Mouse (Mus musculus): ENCODE measurements around the gene Supv3l1. TPM values are rescaled to one million over a fixed set of nuclear protein-coding genes. Genes with fewer than 3 reads are reported as not detected.

Supv3l1 gene
- polyA plus RNA-seq, 1 experiment from 2014 or later, result 29.2 TPM

DNA sequence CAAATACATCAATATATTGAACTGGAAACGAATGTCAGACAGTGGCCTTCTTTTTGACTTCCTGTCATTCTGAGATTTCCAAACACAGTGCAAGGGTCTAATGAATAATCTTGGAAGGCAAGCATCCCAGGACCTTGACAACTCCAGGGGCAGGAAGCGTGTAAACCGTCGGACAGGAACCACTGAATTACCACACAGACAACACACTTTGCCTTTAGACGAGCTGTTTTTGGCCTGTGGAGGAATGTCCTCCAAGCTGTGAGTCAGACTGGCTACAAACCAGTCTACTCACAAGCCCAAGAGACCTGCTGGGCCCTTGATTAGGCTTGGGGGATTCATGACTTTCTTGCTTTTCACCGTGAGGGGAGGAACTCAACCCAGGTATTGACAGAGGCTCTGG lies 29.1 kb downstream of the Supv3l1 start:
- Histone ChIP-seq H3K4me1 (ENCODE audit: control insufficient read depth, insufficient read depth, low read length) (peaks cover 8% of the 10 kb centered on the region; the same call in 1 of the 2 replicates), H3K9me3 (replicated peaks; ENCODE audit: control insufficient read depth, low read length) (no peaks in the 10 kb centered on the region), H3K27me3 (ENCODE audit: control insufficient read depth, insufficient read depth, low read length) (no peaks in the 10 kb centered on the region), H3K36me3 (ENCODE audit: control insufficient read depth, insufficient read depth) (no peaks in the 10 kb centered on the region), H3K27ac (ENCODE audit: low read length) (peak overlapping the region; percentile 59; the same call in 1 of the 2 replicates), H3K9ac (ENCODE audit: low read length) (peak overlapping the region; percentile 23; the same call in 1 of the 2 replicates), H3K4me2 (ENCODE audit: low read depth, low read length) (no peak overlapping the region), H3K4me3 (ENCODE audit: low read length) (no peak overlapping the region)
- no peak for ATAC-seq (replicated peaks; ENCODE audit: extremely low read depth, insufficient read depth, low FRiP score)
- WGBS, result 58% methylated on average over 6 of the region's 6 CpGs

DNA sequence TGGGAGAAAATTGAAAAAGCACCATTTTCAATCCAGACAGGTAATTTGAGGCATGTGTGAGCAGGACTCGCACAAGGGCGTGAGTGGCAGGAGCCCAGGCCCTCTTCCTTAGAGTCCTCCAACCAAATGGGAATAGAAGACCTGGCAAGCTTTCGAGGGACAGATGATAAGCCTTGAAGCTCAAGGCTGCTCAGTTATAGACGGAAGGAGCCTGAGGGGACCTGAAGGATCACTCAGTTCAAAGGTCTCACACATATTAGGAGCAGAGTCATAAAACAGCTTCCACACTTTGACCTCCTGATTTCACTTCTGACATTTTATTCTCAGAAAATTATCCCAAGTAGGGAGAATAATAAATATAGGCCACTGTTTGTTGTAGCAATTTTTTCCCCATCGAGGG lies 30.1 kb downstream of the Supv3l1 start:
- Histone ChIP-seq H3K9me3 (replicated peaks; ENCODE audit: control insufficient read depth, low read length) (no peaks in the 10 kb centered on the region), H3K4me2 (ENCODE audit: low read depth, low read length) (no peak overlapping the region), H3K4me1 (ENCODE audit: control insufficient read depth, insufficient read depth, low read length) (peaks cover 7% of the 10 kb centered on the region; the same call in 1 of the 2 replicates), H3K27me3 (ENCODE audit: control insufficient read depth, insufficient read depth, low read length) (no peaks in the 10 kb centered on the region), H3K36me3 (ENCODE audit: control insufficient read depth, insufficient read depth) (no peaks in the 10 kb centered on the region), H3K4me3 (ENCODE audit: low read length) (no peak overlapping the region), H3K9ac (ENCODE audit: low read length) (no peak overlapping the region), H3K27ac (ENCODE audit: low read length) (no peak overlapping the region)
- no peak for ATAC-seq (replicated peaks; ENCODE audit: extremely low read depth, insufficient read depth, low FRiP score)
- 79% methylated on average over 5 of the region's 5 CpGs for WGBS

DNA sequence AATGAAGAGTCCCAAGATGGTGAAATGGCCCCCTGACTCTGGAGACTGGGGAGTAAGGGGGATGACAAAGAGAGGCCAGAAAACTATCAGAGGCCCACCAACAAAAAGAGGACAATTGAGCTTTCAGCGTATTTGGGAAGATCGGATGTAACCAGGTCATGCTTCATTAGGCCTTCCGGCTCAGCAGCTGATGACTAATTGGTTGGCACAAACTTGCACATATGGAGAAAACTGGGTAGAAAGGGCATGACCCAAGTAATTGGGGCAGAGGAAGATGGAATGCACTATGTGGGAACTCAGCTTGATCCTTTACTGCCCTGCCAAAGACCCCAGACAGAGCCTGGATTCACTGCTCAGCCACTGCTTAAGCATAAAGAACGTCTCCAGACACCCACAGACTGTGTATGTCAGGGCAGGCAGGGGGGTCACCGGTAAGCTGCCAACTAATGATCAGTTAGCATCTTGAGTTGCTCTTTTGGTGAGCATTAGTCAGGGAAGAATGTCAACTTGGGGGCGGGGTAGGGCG lies 30.6 kb downstream of the Supv3l1 start:
- Histone ChIP-seq H3K9me3 (replicated peaks; ENCODE audit: control insufficient read depth, low read length) (no peaks in the 10 kb centered on the region), H3K4me1 (ENCODE audit: control insufficient read depth, insufficient read depth, low read length) (peaks cover 7% of the 10 kb centered on the region; the same call in 1 of the 2 replicates), H3K4me3 (ENCODE audit: low read length) (no peak overlapping the region), H3K27ac (ENCODE audit: low read length) (no peak overlapping the region), H3K27me3 (ENCODE audit: control insufficient read depth, insufficient read depth, low read length) (no peaks in the 10 kb centered on the region), H3K4me2 (ENCODE audit: low read depth, low read length) (no peak overlapping the region), H3K36me3 (ENCODE audit: control insufficient read depth, insufficient read depth) (no peaks in the 10 kb centered on the region), H3K9ac (ENCODE audit: low read length) (no peak overlapping the region)
- no peak for ATAC-seq (replicated peaks; ENCODE audit: extremely low read depth, insufficient read depth, low FRiP score)
- WGBS, result 82% methylated on average over 7 of the region's 7 CpGs

DNA sequence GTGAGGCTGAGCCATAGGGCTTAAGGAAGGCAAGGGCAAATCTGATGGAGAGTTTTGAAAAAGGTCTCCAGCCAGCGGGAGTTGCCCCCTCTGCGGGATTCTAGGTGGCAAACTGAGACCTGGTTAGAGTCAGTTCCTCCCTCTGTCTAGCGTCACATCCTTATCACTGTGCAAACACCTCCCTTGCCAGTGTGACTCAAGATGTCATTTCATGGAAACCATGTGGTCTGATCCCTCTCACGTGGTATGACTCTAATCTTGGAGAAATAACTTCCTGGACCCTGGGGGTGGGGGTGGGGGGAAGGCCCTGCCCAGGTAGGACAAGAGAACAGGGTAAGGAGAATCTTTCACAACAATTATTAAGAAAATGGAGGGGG lies 35.9 kb downstream of the Supv3l1 start:
- Histone ChIP-seq H3K4me3 (ENCODE audit: low read length) (no peak overlapping the region), H3K9ac (ENCODE audit: low read length) (no peak overlapping the region), H3K27me3 (ENCODE audit: control insufficient read depth, insufficient read depth, low read length) (0 out of 2 replicates have a peak, but pooled peaks cover 2% of the 10 kb centered on the region), H3K4me2 (ENCODE audit: low read depth, low read length) (no peak overlapping the region), H3K9me3 (replicated peaks; ENCODE audit: control insufficient read depth, low read length) (no peaks in the 10 kb centered on the region), H3K27ac (ENCODE audit: low read length) (0 out of 2 replicates have a peak overlapping the region, but pooled peaks have one; percentile 11), H3K36me3 (ENCODE audit: control insufficient read depth, insufficient read depth) (no peaks in the 10 kb centered on the region), H3K4me1 (ENCODE audit: control insufficient read depth, insufficient read depth, low read length) (0 out of 2 replicates have a peak, but pooled peaks cover 4% of the 10 kb centered on the region)
- WGBS, result 9% methylated on average over 4 of the region's 4 CpGs
- peak; percentile 61; the same call in 1 of the 2 replicates for ATAC-seq (replicated peaks; ENCODE audit: extremely low read depth, insufficient read depth, low FRiP score)

DNA sequence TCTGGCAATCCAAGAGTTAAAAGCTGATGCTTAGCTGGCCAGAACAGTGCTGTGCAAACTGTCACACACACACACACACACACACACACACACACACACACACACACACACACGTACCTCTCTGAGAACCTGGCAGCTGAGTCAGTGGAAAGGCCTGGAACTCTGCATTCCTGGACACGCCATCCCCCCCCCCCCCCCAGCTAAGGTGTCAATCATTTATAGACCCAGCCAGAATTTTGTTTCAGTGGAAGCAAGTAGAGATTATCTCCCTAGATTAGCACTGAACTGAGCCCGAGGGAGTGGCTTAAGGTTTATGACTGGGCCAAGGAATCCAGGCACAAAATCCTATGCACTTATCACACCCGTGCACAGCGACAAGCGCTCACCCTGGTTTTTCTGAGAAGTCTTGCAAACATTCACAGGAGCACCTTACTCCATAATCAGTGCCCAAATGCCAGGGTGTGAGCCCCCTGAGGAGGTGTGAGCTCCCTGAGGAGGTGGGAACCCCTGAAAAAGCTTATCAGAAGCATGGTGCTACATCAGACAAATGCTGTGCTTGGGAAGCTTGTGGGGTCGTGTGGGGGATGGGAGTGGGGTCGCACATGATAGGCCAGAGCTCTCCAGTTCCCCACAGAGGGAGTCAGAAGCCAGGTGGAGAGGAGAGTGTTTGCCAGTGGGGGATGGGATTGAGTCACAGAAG lies 36.5 kb downstream of the Supv3l1 start:
- H3K27ac ChIP-seq (ENCODE audit: low read length), result 0 out of 2 replicates have a peak overlapping the region, but pooled peaks have one; percentile 11
- no peaks in the 10 kb centered on the region for H3K36me3 ChIP-seq (ENCODE audit: control insufficient read depth, insufficient read depth)
- H3K4me3 ChIP-seq (ENCODE audit: low read length), result no peak overlapping the region
- H3K4me2 ChIP-seq (ENCODE audit: low read depth, low read length), result no peak overlapping the region
- no peaks in the 10 kb centered on the region for H3K9me3 ChIP-seq (replicated peaks; ENCODE audit: control insufficient read depth, low read length)
- ATAC-seq (replicated peaks; ENCODE audit: extremely low read depth, insufficient read depth, low FRiP score), result no peak
- H3K27me3 ChIP-seq (ENCODE audit: control insufficient read depth, insufficient read depth, low read length), result 0 out of 2 replicates have a peak, but pooled peaks cover 4% of the 10 kb centered on the region
- no peak overlapping the region for H3K9ac ChIP-seq (ENCODE audit: low read length)
- 6% methylated on average over 8 of the region's 8 CpGs for WGBS
- H3K4me1 ChIP-seq (ENCODE audit: control insufficient read depth, insufficient read depth, low read length), result 0 out of 2 replicates have a peak, but pooled peaks cover 4% of the 10 kb centered on the region

DNA sequence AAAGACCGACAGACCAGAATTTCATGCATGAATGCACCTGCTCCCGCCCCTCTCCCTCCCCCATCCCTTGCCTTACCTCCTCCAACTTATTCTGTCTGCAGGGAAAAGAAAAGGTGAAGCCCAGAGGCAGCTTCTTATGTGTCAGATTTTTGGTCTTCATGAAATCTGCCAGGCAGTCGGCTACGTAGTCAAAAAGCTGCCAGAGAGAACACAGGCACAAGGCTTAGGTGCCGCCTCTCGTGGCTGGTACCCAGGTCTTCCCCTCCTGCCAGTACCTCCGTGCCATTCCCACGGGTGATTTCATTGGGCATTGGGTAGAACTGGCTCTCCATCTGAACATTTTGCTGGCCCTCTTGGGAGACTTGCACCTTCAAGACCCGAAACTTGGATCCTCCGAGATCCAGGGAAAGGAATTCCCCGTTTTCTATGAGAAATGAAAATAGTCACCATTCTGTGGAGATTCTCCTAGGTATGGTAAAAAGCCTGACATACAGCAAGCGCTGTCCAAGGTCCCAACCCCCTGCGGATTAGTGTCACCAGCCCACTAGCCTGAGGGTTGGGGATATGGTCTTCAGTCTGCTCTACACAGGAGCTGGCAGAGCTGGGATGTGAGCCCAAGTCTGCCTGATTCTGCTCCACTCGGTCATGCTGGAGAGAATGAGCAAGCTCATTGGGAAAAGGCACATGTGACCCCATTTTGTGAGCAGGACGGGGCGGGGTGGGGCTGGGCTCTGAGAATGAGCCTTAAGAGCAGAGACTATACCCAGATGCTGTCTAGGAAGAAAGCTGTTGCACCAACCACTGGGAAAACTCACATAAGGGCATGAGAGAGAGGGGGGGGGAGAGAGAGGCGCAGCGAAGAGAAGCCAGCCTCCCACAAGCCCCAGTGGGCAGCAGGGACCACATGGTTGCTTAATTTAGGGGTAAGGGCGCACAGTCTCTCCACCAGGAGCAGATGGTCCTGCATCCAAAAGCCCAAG lies 37.8 kb downstream of the Supv3l1 start:
- Histone ChIP-seq H3K27ac (ENCODE audit: low read length) (no peak overlapping the region), H3K4me2 (ENCODE audit: low read depth, low read length) (no peak overlapping the region), H3K9ac (ENCODE audit: low read length) (no peak overlapping the region), H3K9me3 (replicated peaks; ENCODE audit: control insufficient read depth, low read length) (no peaks in the 10 kb centered on the region), H3K4me1 (ENCODE audit: control insufficient read depth, insufficient read depth, low read length) (0 out of 2 replicates have a peak, but pooled peaks cover 4% of the 10 kb centered on the region), H3K36me3 (ENCODE audit: control insufficient read depth, insufficient read depth) (no peaks in the 10 kb centered on the region), H3K4me3 (ENCODE audit: low read length) (no peak overlapping the region), H3K27me3 (ENCODE audit: control insufficient read depth, insufficient read depth, low read length) (0 out of 2 replicates have a peak, but pooled peaks cover 4% of the 10 kb centered on the region)
- ATAC-seq (replicated peaks; ENCODE audit: extremely low read depth, insufficient read depth, low FRiP score), result no peak
- 65% methylated on average over 19 of the region's 19 CpGs for WGBS

DNA sequence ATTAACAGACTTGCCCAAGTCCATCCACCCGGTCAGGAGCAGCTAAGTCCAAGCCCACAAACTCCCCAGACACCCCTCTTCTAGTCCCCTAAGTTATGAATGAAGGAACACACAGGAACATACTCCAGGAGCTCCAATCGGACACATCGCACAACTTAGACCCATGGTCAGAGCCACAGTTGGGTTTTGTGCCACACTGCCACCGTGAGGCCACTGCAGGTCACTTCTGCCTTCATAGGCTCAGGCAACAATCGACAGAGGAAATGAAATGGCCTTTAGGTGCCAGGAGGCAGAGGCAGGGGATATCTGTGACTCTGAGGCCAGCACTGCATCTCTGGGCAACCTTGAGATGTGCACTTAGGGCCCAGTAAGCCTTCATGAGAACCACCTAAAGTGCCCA lies 38.6 kb downstream of the Supv3l1 start:
- Histone ChIP-seq H3K9me3 (replicated peaks; ENCODE audit: control insufficient read depth, low read length) (no peaks in the 10 kb centered on the region), H3K4me1 (ENCODE audit: control insufficient read depth, insufficient read depth, low read length) (0 out of 2 replicates have a peak, but pooled peaks cover 4% of the 10 kb centered on the region), H3K4me3 (ENCODE audit: low read length) (no peak overlapping the region), H3K36me3 (ENCODE audit: control insufficient read depth, insufficient read depth) (no peaks in the 10 kb centered on the region), H3K27me3 (ENCODE audit: control insufficient read depth, insufficient read depth, low read length) (0 out of 2 replicates have a peak, but pooled peaks cover 4% of the 10 kb centered on the region), H3K27ac (ENCODE audit: low read length) (no peak overlapping the region), H3K4me2 (ENCODE audit: low read depth, low read length) (no peak overlapping the region), H3K9ac (ENCODE audit: low read length) (no peak overlapping the region)
- 10% methylated on average over 5 of the region's 5 CpGs for whole genome bisulfite sequencing
- ATAC-seq (replicated peaks; ENCODE audit: extremely low read depth, insufficient read depth, low FRiP score), result no peak

DNA sequence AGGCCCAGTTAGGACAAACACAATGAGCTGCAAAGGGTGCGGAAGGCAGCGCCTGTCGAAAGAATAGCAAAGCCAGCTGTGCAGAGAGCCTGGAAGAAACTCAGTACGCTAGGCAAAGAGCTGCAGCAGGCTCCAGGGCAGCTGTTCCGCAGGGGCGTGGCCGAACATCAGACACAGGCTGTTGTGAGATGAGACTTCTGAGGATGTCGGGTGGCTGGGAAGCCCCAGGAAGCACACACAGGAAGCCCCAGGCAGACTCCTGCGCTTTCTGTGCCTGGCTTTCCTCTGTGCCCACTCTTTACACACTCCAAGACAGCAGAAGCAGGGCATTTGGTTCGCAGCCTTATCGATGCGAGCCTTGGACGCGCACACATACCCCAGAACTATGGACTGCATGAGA lies 44.6 kb downstream of the Supv3l1 start:
- Histone ChIP-seq H3K36me3 (ENCODE audit: control insufficient read depth, insufficient read depth) (no peaks in the 10 kb centered on the region), H3K27me3 (ENCODE audit: control insufficient read depth, insufficient read depth, low read length) (peaks cover 6% of the 10 kb centered on the region; the same call in 1 of the 2 replicates), H3K4me2 (ENCODE audit: low read depth, low read length) (peak overlapping the region; percentile 30), H3K9me3 (replicated peaks; ENCODE audit: control insufficient read depth, low read length) (no peaks in the 10 kb centered on the region), H3K9ac (ENCODE audit: low read length) (no peak overlapping the region), H3K4me1 (ENCODE audit: control insufficient read depth, insufficient read depth, low read length) (0 out of 2 replicates have a peak, but pooled peaks cover 3% of the 10 kb centered on the region), H3K4me3 (ENCODE audit: low read length) (0 out of 2 replicates have a peak overlapping the region, but pooled peaks have one; percentile 12), H3K27ac (ENCODE audit: low read length) (no peak overlapping the region)
- 53% methylated on average over 14 of the region's 14 CpGs for WGBS
- ATAC-seq (replicated peaks; ENCODE audit: extremely low read depth, insufficient read depth, low FRiP score), result no peak

Measured in heart, embryonic 16.5 days (tissue).